22 mouse cellular contexts compared by ENCODE assay signal in the genomic region with DNA sequence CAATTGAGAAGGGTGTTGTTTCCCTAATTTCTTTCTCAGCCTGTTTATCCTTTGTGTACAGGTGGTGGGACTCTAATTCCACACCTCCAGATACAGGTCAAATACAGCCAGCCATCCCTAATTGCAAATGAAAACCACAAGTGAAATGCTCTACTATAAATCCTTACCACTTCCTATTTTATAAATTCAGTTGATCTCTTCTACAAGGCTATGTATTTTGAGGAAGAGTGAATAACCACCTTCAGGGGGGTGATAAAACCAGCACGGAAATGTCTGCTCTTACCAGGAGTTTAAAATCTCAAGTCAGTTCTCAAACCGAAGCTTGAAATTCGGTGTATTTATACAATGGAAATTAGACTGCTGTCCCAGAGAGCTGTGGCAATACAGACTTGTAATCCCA.
"Had no signal": no experiment of that assay in that cellular context is flagged by ENCODE, and none has a peak within 500 bp of the region (broad histone marks: within the 10 kb centered on the region; RNA-seq: fewer than 3 reads in every experiment).

No protein-coding gene starts in this region.

- H3K27ac ChIP-seq: heart, embryonic 10.5 days; hindbrain, embryonic 13.5 days; hindbrain, embryonic 15.5 days; hindbrain, postnatal 0 days; layer of hippocampus, adult 2 months; left cerebral cortex, adult 2 months; limb, embryonic 10.5 days; limb, embryonic 12.5 days had no signal

- DNase-seq: gastrocnemius, postnatal 14 days; gastrocnemius, postnatal 36 days; heart, adult 18-20 months; heart, postnatal 10 days; heart, postnatal 4 days; kidney, adult 11 months; kidney, adult 2 months; kidney, postnatal 10 days; kidney, postnatal 25 days; kidney, postnatal 4 days; liver had no signal

- H3K4me1 ChIP-seq: heart, embryonic 10.5 days; heart, embryonic 12.5 days; hindbrain, embryonic 13.5 days; hindbrain, embryonic 15.5 days; limb, embryonic 10.5 days; limb, embryonic 12.5 days had no signal

- ATAC-seq: hindbrain, postnatal 0 days; intestine, embryonic 16.5 days had no signal

- H3K4me3 ChIP-seq: heart, embryonic 10.5 days; heart, embryonic 12.5 days; hindbrain, embryonic 13.5 days; hindbrain, embryonic 15.5 days; layer of hippocampus, adult 2 months; left cerebral cortex, adult 2 months; limb, embryonic 10.5 days; limb, embryonic 12.5 days had no signal

- H3K27me3 ChIP-seq: heart, embryonic 12.5 days; hindbrain, embryonic 13.5 days; hindbrain, embryonic 15.5 days; limb, embryonic 12.5 days had no signal

- H3K9ac ChIP-seq: heart, embryonic 12.5 days; hindbrain, embryonic 13.5 days; hindbrain, embryonic 15.5 days; limb, embryonic 12.5 days had no signal

- H3K36me3 ChIP-seq: heart, embryonic 10.5 days; heart, embryonic 12.5 days; hindbrain, embryonic 13.5 days; hindbrain, embryonic 15.5 days; limb, embryonic 10.5 days; limb, embryonic 12.5 days had no signal

- H3K4me2 ChIP-seq: heart, embryonic 12.5 days; hindbrain, embryonic 13.5 days; hindbrain, embryonic 15.5 days; limb, embryonic 12.5 days; liver, embryonic 11.5 days had no signal

- H3K9me3 ChIP-seq: heart, embryonic 10.5 days; heart, embryonic 12.5 days; hindbrain, embryonic 13.5 days; hindbrain, embryonic 15.5 days; limb, embryonic 10.5 days; limb, embryonic 12.5 days had no signal
